Mouse (Mus musculus) adrenal gland, adult 2 months (tissue): ENCODE measurements around the gene Vmn1r189. TPM values are rescaled to one million over a fixed set of nuclear protein-coding genes. Genes with fewer than 3 reads are reported as not detected.
"Not testable (repeated sequence)": the region's sequence is repeated elsewhere in the genome, so short reads cannot be mapped to it uniquely, and the experiment has no call there.

ENCODE experiments used
- DNase-seq: peaks from one replicate; pipeline ENCODE4 v3.0.0; 2021
- long read RNA-seq: library from polyadenylated mRNA; stranded (forward); transcript quantifications from one replicate; pipeline ENCODE4 v2.0.0, GENCODE M21; 2021
- microRNA-seq, 2 experiments: library from miRNA; unstranded; fragments of <30 nt; microRNA quantifications; one replicate each; pipeline ENCODE4 v1.2.0; 2021
- polyA plus RNA-seq: library from polyadenylated mRNA; depleted of rRNA; stranded (reverse); fragments of >200 nt; gene quantifications from 2 replicates; pipeline ENCODE4 v1.2.3, GENCODE M21; 2012; rRNA removed
- total RNA-seq, 2 experiments: library from RNA; stranded (reverse); gene quantifications; 2 replicates each; pipeline ENCODE4 v1.2.3; 2021

The Vmn1r189 gene
- not detected for total RNA-seq
- not detected in 2 replicates for polyA plus RNA-seq
- long read RNA-seq: 0 reads

GRCm38 (mm10) chr13:22105724-22106123 is at the start of gene Vmn1r189:
Gene Vmn1r189 (minus strand): TSS chr13:22105824.
- DNase-seq: not testable (repeated sequence)

- not testable (repeated sequence) for DNase-seq
These were observed 31.1 kb upstream of the Vmn1r189 start for GRCm38 (mm10) chr13:22136495-22137293.

- not testable (repeated sequence) for DNase-seq
These were observed 21.5 kb downstream of the Vmn1r189 start, which contains the start of gene Vmn1r188 for GRCm38 (mm10) chr13:22084140-22084539. Gene Vmn1r188 (plus strand): TSS chr13:22084440.

GRCm38 (mm10) chr13:22063468-22063867 is 42.2 kb downstream of the Vmn1r189 start:
- DNase-seq: no peak

GRCm38 (mm10) chr13:22061422-22061821 is 44.2 kb downstream of the Vmn1r189 start:
- no peak for DNase-seq

GRCm38 (mm10) chr13:22053754-22054153 is 51.9 kb downstream of the Vmn1r189 start:
- no peak for DNase-seq

- DNase-seq: no peak
These were observed 54.1 kb downstream of the Vmn1r189 start for GRCm38 (mm10) chr13:22051523-22051859.

- peak; percentile 96 for DNase-seq
These were observed 54.8 kb downstream of the Vmn1r189 start for GRCm38 (mm10) chr13:22050591-22051522.

Small RNA genes lying within 50 kb of the gene (microRNA-seq; reads per million reads assigned to microRNA genes)
- gene Gm26300: 0 reads per million in 2 experiments

Other genes starting within 250 kb of the Vmn1r189 start
- 1 to 10 TPM; 1.7 to 1.9 TPM for gene Zfp184, start 160.7 kb downstream of the Vmn1r189 start, total RNA-seq
- 0.26 and 0.35 TPM in 2 replicates for gene Zfp184, start 160.7 kb downstream of the Vmn1r189 start, polyA plus RNA-seq
- gene Pom121l2, start 124.6 kb downstream of the Vmn1r189 start, total RNA-seq: not detected
- gene Pom121l2, start 124.6 kb downstream of the Vmn1r189 start, polyA plus RNA-seq: not detected in 2 replicates
- gene Prss16, start 96.1 kb downstream of the Vmn1r189 start, total RNA-seq: under 1 TPM in 1 of 2 experiments, not detected in 1; 0.61 TPM
- gene Prss16, start 96.1 kb downstream of the Vmn1r189 start, polyA plus RNA-seq: 0.35 and 1.0 TPM in 2 replicates
- gene Hist1h2ah, start 70.3 kb downstream of the Vmn1r189 start, total RNA-seq: 10 to 100 TPM; 14.2 to 18.9 TPM
- 1.0 and 16.0 TPM in 2 replicates for gene Hist1h2ah, start 70.3 kb downstream of the Vmn1r189 start, polyA plus RNA-seq
- gene Hist1h2bk, start 70.0 kb downstream of the Vmn1r189 start, total RNA-seq: 10 to 100 TPM; 27.4 to 48.0 TPM
- 1.9 and 3.2 TPM in 2 replicates for gene Hist1h2bk, start 70.0 kb downstream of the Vmn1r189 start, polyA plus RNA-seq
- gene Hist1h4i, start 64.5 kb downstream of the Vmn1r189 start, total RNA-seq: 10 to 100 TPM; 48.5 to 52.2 TPM
- 11.4 and 12.7 TPM in 2 replicates for gene Hist1h4i, start 64.5 kb downstream of the Vmn1r189 start, polyA plus RNA-seq
- gene Hist1h2ag, start 62.9 kb downstream of the Vmn1r189 start, total RNA-seq: 10 to 100 TPM; 14.1 to 18.2 TPM
- gene Hist1h2ag, start 62.9 kb downstream of the Vmn1r189 start, polyA plus RNA-seq: 0.45 TPM in 1 of 2 replicates, not detected in the other
- 10 to 100 TPM; 14.1 to 18.8 TPM for gene Hist1h2bj, start 62.6 kb downstream of the Vmn1r189 start, total RNA-seq
- 2.3 and 2.8 TPM in 2 replicates for gene Hist1h2bj, start 62.6 kb downstream of the Vmn1r189 start, polyA plus RNA-seq
- gene Vmn1r188, start 21.4 kb downstream of the Vmn1r189 start, total RNA-seq: not detected
- not detected in 2 replicates for gene Vmn1r188, start 21.4 kb downstream of the Vmn1r189 start, polyA plus RNA-seq
- gene Vmn1r191, start 78.1 kb upstream of the Vmn1r189 start, total RNA-seq: not detected
- gene Vmn1r191, start 78.1 kb upstream of the Vmn1r189 start, polyA plus RNA-seq: not detected in 2 replicates
- not detected for gene Vmn1r192, start 85.3 kb upstream of the Vmn1r189 start, total RNA-seq
- gene Vmn1r192, start 85.3 kb upstream of the Vmn1r189 start, polyA plus RNA-seq: not detected in 2 replicates
- not detected for gene Vmn1r193, start 117.3 kb upstream of the Vmn1r189 start, total RNA-seq
- not detected in 2 replicates for gene Vmn1r193, start 117.3 kb upstream of the Vmn1r189 start, polyA plus RNA-seq
- not detected for gene Vmn1r194, start 138.4 kb upstream of the Vmn1r189 start, total RNA-seq
- gene Vmn1r194, start 138.4 kb upstream of the Vmn1r189 start, polyA plus RNA-seq: not detected in 2 replicates
- gene Vmn1r195, start 164.7 kb upstream of the Vmn1r189 start, total RNA-seq: not detected
- not detected in 2 replicates for gene Vmn1r195, start 164.7 kb upstream of the Vmn1r189 start, polyA plus RNA-seq
- not detected for gene Vmn1r196, start 184.1 kb upstream of the Vmn1r189 start, total RNA-seq
- gene Vmn1r196, start 184.1 kb upstream of the Vmn1r189 start, polyA plus RNA-seq: not detected in 2 replicates
- not detected for gene Vmn1r197, start 218.8 kb upstream of the Vmn1r189 start, total RNA-seq
- gene Vmn1r197, start 218.8 kb upstream of the Vmn1r189 start, polyA plus RNA-seq: not detected in 2 replicates
- not detected for gene Vmn1r198, start 244.5 kb upstream of the Vmn1r189 start, total RNA-seq
- not detected in 2 replicates for gene Vmn1r198, start 244.5 kb upstream of the Vmn1r189 start, polyA plus RNA-seq